Mouse (Mus musculus): ENCODE measurements around the gene Cntnap2.

- TF ChIP-seq CTCF (IDR thresholded peaks at IDR 0.05; ENCODE audit: low read depth, low read length) = no peak
- no peak for TF ChIP-seq POLR2A (IDR thresholded peaks at IDR 0.05; ENCODE audit: borderline replicate concordance, low read depth, low read length)
Observed at GRCm38 (mm10) chr6:45945144-45945985, 886.2 kb downstream of the Cntnap2 start.
